Mouse (Mus musculus) erythroblast, embryonic 14.5 days (primary cell): ENCODE results near the gene Rbm10.

ENCODE experiments used
- GATA1 ChIP-seq: IDR thresholded peaks from 2 replicates; pipeline ENCODE4 v1.6.1; 2012; ENCODE audit warnings: low read length, inconsistent platforms, mixed read lengths
- TAL1 ChIP-seq: IDR thresholded peaks from 3 replicates; pipeline ENCODE4 v1.6.1; 2012; ENCODE audit warnings: low read length, inconsistent platforms, mixed read lengths

GRCm38 (mm10) chrX:20658026-20658652 is 40.8 kb downstream of the Rbm10 start, which contains the start of gene Uba1:
- TF ChIP-seq GATA1: no peak
- TF ChIP-seq TAL1: no peak
